Mouse (Mus musculus): Measurements from ENCODE around the gene Tmem205.

The Tmem205 gene

DNA sequence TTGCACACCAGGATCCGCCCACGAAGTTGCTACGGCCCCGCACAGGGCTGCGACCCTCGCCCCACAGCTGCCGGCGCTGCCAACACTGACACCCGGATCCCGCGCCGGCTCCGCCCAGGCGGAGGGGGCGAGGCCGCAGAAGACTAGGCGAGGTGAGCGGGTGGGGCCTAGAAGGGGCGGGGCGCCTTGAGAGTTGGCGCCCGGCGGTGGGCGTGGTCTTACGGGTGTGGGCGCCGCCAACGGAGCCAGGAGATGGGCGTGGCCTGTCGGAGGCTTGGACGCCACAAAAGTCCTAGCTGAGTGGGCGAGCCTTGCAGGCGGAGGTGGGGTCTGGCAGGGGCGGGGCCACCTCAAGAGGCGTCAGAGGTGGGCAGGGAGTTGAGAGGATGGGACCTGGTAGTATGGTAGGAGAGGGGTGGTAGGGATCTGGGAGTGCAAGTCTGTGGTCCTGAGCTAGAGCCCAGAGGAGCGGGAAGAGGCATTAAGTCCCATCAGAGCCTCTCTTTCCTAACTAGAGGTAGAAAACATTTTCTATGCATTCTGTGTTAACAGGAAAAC, 9.2 kb downstream of the Tmem205 start, which contains the start of gene Rab3d:
Gene Rab3d (minus strand): TSS at position 158 of the 558 bp plus-strand sequence.
- intact Hi-C loops (cut with DNase I) = no loop called here

- intact Hi-C loops (cut with DNase I) = no loop called here
Observed at GRCm38 (mm10) chr9:21917493-21918034, 9.8 kb downstream of the Tmem205 start.

- intact Hi-C loops (cut with DNase I) = no loop called here
Observed at GRCm38 (mm10) chr9:21916851-21917492, 10.4 kb downstream of the Tmem205 start.

DNA sequence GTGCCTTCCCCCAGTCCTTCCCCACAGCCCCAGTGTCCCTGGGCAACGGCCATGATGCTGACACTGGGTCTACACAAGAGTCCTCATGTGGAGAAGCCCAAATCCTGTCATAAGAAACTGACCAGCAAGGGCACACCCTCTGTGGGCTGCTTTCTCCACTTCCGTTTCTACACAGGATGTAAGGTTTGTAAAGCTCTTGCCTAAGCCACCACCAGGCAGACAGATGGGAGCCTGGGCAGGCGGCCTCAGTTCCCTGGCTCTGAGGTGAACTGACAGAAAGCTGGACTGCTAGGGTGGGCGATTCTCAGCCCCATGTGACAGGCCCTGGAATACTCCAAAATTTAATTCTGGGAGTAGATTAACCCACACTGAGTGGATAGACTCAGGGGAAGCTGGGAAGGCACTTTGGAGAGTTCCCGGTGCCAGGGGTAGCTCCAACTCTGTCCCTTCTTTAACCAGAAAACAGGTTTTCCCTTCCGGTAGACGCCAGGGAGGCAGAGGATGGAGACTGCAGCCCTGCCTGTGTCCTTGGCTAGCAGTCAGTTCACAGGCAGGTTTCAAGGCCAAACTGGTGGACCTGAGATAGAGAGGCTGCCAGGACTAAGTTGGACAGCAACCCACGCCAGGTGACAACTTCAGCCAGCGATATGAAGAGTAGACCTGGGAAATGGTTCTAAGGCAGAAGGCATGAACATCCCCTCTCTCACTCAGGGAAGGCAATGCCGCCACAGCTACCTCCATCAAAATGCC, 17.7 kb downstream of the Tmem205 start:
- intact Hi-C loops (cut with DNase I) = loop anchor here (5.0 kb wide), 1 partner anchor 52 kb away; no protein-coding TSS in a partner anchor

- intact Hi-C loops (cut with DNase I) = loop anchor here (5.0 kb wide), 1 partner anchor 51 kb away; no protein-coding TSS in a partner anchor
Observed at GRCm38 (mm10) chr9:21908216-21908615, 19.1 kb downstream of the Tmem205 start.

DNA sequence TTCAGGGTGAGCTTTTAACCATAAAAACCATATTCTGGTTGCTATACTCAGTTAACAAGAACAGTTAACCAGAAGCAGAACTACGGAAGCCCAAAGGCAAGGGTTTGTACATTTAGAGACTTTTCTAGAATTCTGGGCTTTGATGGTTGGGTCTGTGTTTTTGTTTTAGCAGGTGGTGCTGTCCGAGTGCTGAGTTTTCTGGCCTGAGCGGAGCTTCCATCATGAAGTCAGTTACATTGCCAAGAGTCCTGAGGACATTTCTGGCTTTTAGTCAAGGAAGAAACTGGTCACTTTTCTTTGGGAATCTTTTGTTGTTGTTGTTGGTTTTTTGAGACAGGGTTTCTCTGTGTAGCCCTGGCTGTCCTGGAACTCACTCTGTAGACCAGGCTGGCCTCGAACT, 23.3 kb downstream of the Tmem205 start:
- intact Hi-C loops (cut with DNase I) = no loop called here

DNA sequence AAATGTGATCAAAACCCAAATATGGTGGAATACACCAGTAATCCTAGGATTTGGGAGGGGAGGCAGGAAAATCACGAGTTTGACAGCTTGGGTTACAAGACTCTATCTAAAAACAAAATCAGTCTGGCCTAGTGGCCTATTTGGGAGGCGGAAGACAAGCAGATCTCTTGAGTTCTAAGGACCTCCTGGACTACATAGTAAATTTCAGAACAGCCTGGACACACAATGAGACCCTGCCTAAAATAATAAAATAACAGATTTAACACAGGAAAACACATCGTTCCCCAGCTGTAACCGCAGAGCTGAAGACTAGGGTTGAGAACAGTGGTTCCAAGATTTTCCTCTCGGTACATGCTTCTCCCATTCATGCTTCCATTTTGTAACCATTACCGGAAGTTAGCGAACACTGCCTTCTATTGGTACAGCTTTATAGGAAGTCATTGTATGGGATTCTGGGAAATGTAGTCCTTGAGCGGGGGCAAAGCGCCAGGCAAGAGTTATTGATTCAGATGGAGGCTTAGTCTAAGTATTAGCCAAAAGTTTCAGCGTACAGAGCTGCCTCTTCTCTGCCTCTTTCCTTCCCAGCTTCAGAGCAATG, 26.0 kb downstream of the Tmem205 start:
- intact Hi-C loops (cut with DNase I) = no loop called here

- intact Hi-C loops (cut with DNase I) = no loop called here
Observed at GRCm38 (mm10) chr9:21889229-21889628, 38.1 kb downstream of the Tmem205 start.

DNA sequence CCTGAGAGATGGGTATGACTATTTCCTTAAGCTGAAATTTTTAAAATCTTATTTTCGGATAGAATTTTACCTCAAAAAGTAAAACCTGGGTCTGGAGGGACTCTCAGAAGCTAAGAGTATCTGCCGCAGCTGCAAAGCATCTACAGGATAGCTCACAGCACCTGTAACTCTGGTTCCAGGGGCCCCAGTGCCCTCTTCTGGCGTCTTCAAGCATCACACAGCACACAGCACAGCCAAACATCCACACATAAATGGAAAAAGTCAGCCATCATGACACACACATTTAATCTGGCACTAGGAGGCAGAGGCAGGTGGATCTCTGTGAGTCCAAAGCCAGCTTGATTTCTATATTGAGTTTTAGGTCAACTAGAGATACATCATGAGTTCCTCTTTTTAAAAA, 50.8 kb downstream of the Tmem205 start:
- intact Hi-C loops (cut with DNase I) = loop anchor here (10.0 kb wide), 2 partner anchors 92 to 272 kb away; no protein-coding TSS in a partner anchor

DNA sequence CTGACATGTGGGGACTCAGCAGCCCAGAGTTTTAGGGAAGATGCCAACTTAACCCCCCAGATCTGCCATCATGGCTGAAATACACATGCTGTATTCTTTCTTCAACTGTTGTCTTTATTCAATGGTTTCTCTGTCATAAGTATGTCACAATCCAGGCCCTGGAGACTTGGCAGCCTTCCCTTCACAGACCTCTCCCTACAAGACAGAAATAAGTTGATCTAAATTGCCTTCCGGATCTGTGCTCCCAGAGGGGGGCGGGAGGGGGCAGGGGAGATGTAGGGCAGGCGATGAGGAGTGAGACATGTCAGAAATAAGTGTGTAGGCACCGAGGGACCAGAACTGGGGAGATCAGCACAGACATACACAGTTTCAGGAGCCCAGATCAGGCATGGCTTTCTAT, 55.2 kb downstream of the Tmem205 start:
- intact Hi-C loops (cut with DNase I) = loop anchor here (10.0 kb wide), 2 partner anchors 87 to 267 kb away; no protein-coding TSS in a partner anchor

Measured in adrenal gland (tissue).